Mouse (Mus musculus) neural tube, embryonic 15.5 days (tissue): ENCODE measurements around the gene Ribc2. TPM values are rescaled to one million over a fixed set of nuclear protein-coding genes. Genes with fewer than 3 reads are reported as not detected.

Experiments used
- ATAC-seq: fragments of 200-750 bp; cut with Nextera tagmentation; 2 replicates; pipeline ENCODE4 v1.8.0; 2017; ENCODE audit warnings: mild to moderate bottlenecking, moderate TSS enrichment, moderate library complexity; ENCODE audit not compliant: low FRiP score
- H3K27ac ChIP-seq: fragments of 300-500 bp; sonication (generic); replicated peaks from 2 replicates; pipeline ENCODE4 v1.5.1; 2015; ENCODE audit warnings: mild to moderate bottlenecking, inconsistent platforms
- H3K27me3 ChIP-seq: fragments of 300-500 bp; sonication (generic); replicated peaks from 2 replicates; pipeline ENCODE4 v1.6.1; 2015; ENCODE audit warnings: inconsistent platforms
- H3K36me3 ChIP-seq: fragments of 300-500 bp; sonication (generic); 2 replicates; pipeline ENCODE4 v1.6.1; 2015; ENCODE audit warnings: inconsistent platforms
- H3K4me1 ChIP-seq: fragments of 300-500 bp; sonication (generic); 2 replicates; pipeline ENCODE4 v1.6.1; 2015; ENCODE audit warnings: inconsistent platforms
- H3K4me2 ChIP-seq: fragments of 300-500 bp; sonication (generic); 2 replicates; pipeline ENCODE4 v1.6.1; 2015; ENCODE audit warnings: inconsistent platforms, mild to moderate bottlenecking, moderate library complexity
- H3K4me3 ChIP-seq: fragments of 300-500 bp; sonication (generic); replicated peaks from 2 replicates; pipeline ENCODE4 v1.5.1; 2015; ENCODE audit warnings: mild to moderate bottlenecking, inconsistent platforms
- H3K9ac ChIP-seq: fragments of 300-500 bp; sonication (generic); replicated peaks from 2 replicates; pipeline ENCODE4 v1.6.1; 2015; ENCODE audit warnings: mild to moderate bottlenecking, inconsistent platforms
- H3K9me3 ChIP-seq: fragments of 300-500 bp; sonication (generic); replicated peaks from 2 replicates; pipeline ENCODE4 v1.6.1; 2016; ENCODE audit warnings: inconsistent platforms
- WGBS: fragments of 180-500 bp; shearing (Covaris S2); methylation state at CpG from one replicate; pipeline ENCODE4 v1.1.7; 2015; ENCODE audit warnings: mixed read lengths; 5-methylcytosine and 5-hydroxymethylcytosine counted together
- polyA plus RNA-seq: library from polyadenylated mRNA; unstranded; fragments of >200 nt; fragmentation: Nextera tagmentation; extraction: Ambion mirVana; gene quantifications from 2 replicates; pipeline ENCODE4 v1.2.1, GENCODE M21; 2015

Gene Ribc2
- 0.68 and 0.84 TPM in 2 replicates for polyA plus RNA-seq

DNA sequence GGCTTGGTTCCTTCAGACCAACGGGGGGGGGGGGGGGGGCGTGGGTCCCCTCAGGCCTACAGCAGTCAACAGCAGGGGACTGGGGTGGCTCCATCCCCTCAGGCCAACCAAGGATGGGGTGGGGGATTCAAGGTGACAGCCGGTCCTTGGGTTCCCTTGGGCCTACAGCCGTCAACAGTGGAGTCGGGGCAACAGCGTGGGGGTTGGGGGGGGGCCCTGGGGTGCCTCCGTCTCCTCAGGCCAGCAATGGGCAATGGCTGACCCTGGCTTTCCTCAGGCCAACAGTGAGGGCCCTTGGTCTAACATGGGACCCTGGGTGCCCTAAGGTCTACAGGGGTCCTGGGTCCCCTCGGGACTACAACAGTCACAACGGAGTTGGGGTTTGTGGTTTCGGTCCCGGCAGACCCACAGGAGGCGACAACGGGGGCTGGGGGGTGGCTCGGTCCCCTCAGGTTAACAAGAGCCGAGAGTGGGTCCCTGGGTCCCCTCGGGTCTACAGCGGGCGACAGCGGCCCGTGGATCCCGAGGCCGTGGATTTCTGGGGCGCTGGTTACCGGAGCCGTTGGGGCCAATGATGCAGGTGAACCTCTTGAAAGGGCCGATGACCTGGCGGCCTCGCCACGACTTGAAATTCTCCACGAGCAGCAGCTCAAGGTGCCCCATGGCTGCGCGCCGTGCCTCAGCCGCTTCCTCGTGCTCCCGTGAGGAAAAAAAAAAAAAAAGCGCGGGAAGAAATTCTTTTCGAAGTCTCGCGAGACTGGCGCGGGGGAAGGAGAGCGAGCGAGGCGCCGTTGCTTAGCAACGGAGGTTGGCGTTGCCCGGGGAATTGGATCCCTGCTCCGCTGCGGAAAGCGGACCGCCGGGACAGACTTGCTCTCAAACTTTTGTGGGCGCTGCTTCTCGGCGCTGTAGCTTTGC, at the start of gene Ribc2, which contains the start of gene Smc1b:
Gene Ribc2 (plus strand): TSS at position 804 of the 918 bp plus-strand sequence.
Gene Smc1b (minus strand): TSS at position 690 of the 918 bp plus-strand sequence.
- Histone ChIP-seq H3K27me3 (no peaks in the 10 kb centered on the region; the same call in 1 of the 2 replicates), H3K36me3 (no peaks in the 10 kb centered on the region), H3K9me3 (no peaks in the 10 kb centered on the region), H3K4me1 (peaks cover 11% of the 10 kb centered on the region), H3K4me2 (peak within 1 kb of the TSS; percentile 86), H3K27ac (no peak within 1 kb of the TSS), H3K4me3 (peak within 1 kb of the TSS; percentile 46), H3K9ac (peak within 1 kb of the TSS; percentile 49)
- WGBS: 31% methylated on average over 55 of the region's 58 CpGs
- ATAC-seq: peak; percentile 76

DNA sequence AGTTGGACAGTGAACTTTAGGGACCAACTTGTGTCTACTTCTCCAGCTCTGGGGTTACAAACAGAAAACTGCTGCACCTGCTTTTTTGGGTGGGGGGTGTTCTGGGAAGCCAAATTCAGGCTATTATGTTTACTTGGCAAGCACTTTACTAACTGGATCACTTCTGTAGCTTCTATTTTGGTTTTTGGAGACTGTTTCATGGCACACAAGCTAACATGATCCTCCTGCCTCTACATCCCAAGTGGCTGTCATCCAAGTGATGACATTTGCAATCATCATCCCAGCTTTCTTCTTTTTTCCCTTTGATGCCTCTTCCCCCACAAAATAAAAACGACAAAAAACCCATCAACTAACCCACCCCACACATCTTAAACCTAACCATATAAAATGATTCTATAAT, 46.2 kb upstream of the Ribc2 start:
- WGBS: 74% methylated on average over 1 of the region's 1 CpGs
- H3K4me3 ChIP-seq: no peak overlapping the region
- no peaks in the 10 kb centered on the region for H3K9me3 ChIP-seq
- no peak overlapping the region for H3K9ac ChIP-seq
- H3K4me1 ChIP-seq: no peaks in the 10 kb centered on the region
- H3K27me3 ChIP-seq: no peaks in the 10 kb centered on the region
- H3K4me2 ChIP-seq: no peak overlapping the region
- no peak overlapping the region for H3K27ac ChIP-seq
- ATAC-seq: no peak
- no peaks in the 10 kb centered on the region for H3K36me3 ChIP-seq

DNA sequence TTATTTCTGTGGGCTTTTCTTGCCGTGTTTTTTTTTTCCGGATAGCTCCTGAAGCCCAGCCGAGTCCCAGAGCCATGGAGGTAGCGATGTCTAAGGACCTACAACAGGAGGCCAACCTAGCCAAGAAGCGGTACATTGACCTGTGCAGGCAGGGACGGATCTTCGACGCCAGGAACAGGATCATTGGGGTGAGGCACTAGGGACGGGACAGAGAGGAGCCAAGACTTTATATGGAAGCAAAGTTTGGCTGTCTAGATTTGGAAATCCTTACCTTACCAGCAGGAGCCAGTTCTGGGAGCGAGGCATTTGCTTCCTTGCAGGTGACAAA, 279 bp downstream of the Ribc2 start:
- WGBS: 22% methylated on average over 10 of the region's 10 CpGs
- Histone ChIP-seq H3K27ac (no peak overlapping the region), H3K36me3 (no peaks in the 10 kb centered on the region), H3K4me2 (peak overlapping the region; percentile 86), H3K4me1 (peaks cover 11% of the 10 kb centered on the region), H3K27me3 (no peaks in the 10 kb centered on the region; the same call in 1 of the 2 replicates), H3K4me3 (peak overlapping the region; percentile 46), H3K9me3 (no peaks in the 10 kb centered on the region), H3K9ac (peak overlapping the region; percentile 40; the same call in 1 of the 2 replicates)
- peak; percentile 11; the same call in 1 of the 2 replicates for ATAC-seq

DNA sequence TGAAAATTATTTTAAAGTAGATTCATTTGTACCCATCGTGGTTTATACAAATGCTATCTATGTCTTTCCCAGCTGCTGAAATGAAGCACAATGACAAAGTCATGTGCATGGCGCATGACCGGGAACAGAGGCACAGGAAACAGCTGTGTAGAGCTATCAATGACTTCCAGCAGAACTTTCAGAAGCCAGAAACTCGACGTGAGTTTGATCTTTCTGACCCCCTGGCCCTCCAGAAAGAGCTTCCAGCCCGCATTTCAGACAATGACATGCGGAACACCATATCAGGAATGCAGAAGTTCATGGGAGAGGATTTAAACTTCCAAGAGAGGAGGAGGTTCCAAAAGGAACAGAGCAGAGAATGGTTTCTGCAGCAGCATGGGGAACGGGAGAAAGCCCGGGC, 3.3 kb downstream of the Ribc2 start:
- WGBS: 60% methylated on average over 9 of the region's 9 CpGs

DNA sequence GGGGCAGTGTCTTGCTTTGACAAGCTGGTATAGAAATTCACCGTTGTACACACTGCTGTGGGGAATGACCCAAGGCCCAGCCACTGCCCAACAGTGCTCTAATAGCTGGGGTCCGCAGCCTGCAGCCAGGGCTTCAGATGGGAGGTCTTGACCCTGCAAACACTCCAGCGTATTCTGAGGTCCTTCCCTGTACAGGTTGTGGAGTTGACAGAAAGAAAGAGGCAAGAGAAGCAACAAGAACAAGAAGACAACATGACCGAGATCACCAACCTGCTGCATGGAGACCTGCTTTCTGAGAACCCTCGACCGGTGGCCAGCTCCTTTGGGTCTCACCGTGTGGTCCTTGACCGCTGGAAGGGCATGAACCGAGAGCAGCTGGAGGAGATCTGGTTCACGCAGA, 9.4 kb downstream of the Ribc2 start:
- Histone ChIP-seq H3K4me1 (no peaks in the 10 kb centered on the region), H3K36me3 (no peaks in the 10 kb centered on the region), H3K4me2 (no peak overlapping the region), H3K27me3 (no peaks in the 10 kb centered on the region), H3K9ac (no peak overlapping the region), H3K9me3 (no peaks in the 10 kb centered on the region), H3K27ac (no peak overlapping the region), H3K4me3 (no peak overlapping the region)
- no peak for ATAC-seq
- WGBS: 93% methylated on average over 10 of the region's 10 CpGs

More for the DNA sequence above, 3.3 kb downstream of the Ribc2 start:
- Histone ChIP-seq H3K9ac (no peak overlapping the region), H3K9me3 (no peaks in the 10 kb centered on the region), H3K4me3 (no peak overlapping the region), H3K27ac (no peak overlapping the region), H3K4me2 (no peak overlapping the region), H3K27me3 (no peaks in the 10 kb centered on the region; the same call in 1 of the 2 replicates), H3K36me3 (no peaks in the 10 kb centered on the region), H3K4me1 (peaks cover 11% of the 10 kb centered on the region)
- ATAC-seq: no peak

DNA sequence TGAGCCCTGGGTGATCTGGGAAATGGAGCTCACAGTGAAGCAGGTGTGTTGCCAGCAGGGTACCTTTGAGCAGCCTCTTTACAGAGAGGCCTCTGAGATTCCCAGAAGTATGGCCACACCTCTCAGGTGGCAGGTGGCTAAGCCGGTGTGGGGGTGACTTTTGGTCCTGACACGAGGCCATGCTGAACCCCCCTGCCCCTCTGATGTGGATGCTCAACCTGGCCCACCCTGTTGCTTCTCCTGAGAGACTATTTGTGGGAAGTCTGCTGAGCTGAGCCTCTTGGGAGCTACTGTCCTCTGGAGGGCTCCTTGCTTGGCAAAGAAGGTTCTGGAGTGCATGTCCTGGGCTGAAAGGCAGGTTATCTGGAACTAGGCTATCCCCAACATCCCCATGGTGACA, 10.6 kb downstream of the Ribc2 start:
- no peaks in the 10 kb centered on the region for H3K36me3 ChIP-seq
- no peaks in the 10 kb centered on the region for H3K4me1 ChIP-seq
- H3K9me3 ChIP-seq: no peaks in the 10 kb centered on the region
- no peak overlapping the region for H3K4me2 ChIP-seq
- no peak for ATAC-seq
- H3K27ac ChIP-seq: no peak overlapping the region
- H3K9ac ChIP-seq: no peak overlapping the region
- WGBS: 78% methylated on average over 2 of the region's 2 CpGs
- no peaks in the 10 kb centered on the region for H3K27me3 ChIP-seq
- no peak overlapping the region for H3K4me3 ChIP-seq

DNA sequence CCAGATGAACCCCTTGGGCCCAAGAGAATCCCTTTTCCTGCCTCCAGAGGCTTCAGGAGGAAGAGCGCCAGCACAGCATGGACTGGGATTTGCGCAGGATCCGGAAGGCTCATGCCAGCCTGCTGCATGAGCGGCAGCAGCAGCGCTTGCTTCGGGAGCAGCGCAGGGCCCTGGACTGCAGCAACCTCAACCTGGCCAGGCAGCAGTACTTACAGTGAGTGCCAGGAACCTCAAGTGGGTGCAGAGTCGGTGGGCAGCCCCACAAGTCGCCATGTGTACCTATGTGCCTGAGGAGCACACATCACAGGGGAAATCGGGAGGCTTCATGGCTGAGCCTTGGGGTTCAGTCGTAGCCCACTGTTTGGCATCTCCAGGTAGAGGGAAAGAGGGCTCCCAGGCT, 11.3 kb downstream of the Ribc2 start:
- no peaks in the 10 kb centered on the region for H3K36me3 ChIP-seq
- no peak for ATAC-seq
- H3K4me3 ChIP-seq: no peak overlapping the region
- no peak overlapping the region for H3K9ac ChIP-seq
- no peak overlapping the region for H3K27ac ChIP-seq
- H3K9me3 ChIP-seq: no peaks in the 10 kb centered on the region
- no peaks in the 10 kb centered on the region for H3K4me1 ChIP-seq
- 92% methylated on average over 11 of the region's 11 CpGs for WGBS
- no peak overlapping the region for H3K4me2 ChIP-seq
- no peaks in the 10 kb centered on the region for H3K27me3 ChIP-seq

DNA sequence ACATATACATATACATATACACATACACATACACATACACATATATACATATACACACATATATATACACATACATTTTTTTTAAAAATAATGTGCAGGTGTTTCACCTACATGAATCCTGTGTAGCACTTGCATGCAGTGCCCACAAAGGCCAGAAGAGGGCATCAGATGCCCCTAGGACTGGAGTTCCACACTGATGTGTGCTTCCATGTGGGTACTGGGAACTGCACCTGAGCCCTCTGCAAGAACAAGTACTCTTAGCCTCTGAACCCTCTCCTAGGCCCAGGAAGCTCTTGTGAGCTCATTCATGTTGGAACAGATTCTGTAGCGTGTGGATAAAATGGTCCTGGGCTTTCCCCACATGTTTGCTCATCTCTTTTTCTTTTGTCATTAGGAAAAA, 11.9 kb downstream of the Ribc2 start:
- ATAC-seq: no peak
- Histone ChIP-seq H3K27me3 (no peaks in the 10 kb centered on the region), H3K9ac (no peak overlapping the region), H3K4me2 (no peak overlapping the region), H3K36me3 (no peaks in the 10 kb centered on the region), H3K27ac (no peak overlapping the region), H3K4me1 (no peaks in the 10 kb centered on the region), H3K4me3 (no peak overlapping the region), H3K9me3 (no peaks in the 10 kb centered on the region)
- 93% methylated on average over 1 of the region's 1 CpGs for WGBS

DNA sequence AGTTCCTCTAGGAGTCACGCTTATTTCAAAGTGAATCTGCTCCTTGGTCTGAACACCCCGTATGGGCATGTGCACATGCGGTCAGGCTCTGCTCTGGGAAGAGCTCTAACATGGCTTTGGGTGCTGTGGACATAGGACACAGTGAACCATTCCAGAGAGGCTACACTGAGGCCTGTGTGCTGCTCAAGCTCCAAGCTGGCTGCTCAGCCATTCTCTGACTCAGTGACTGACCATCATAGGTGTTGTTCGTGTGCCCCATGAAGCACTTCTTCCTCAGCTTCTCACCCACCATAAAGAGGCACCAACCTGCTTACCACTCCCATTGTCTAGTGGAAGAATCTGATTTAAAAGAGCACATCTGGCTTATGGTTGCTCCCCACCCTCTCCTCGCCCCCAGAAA, 12.4 kb downstream of the Ribc2 start:
- Histone ChIP-seq H3K27ac (no peak overlapping the region), H3K4me2 (no peak overlapping the region), H3K9me3 (no peaks in the 10 kb centered on the region), H3K4me1 (no peaks in the 10 kb centered on the region), H3K9ac (no peak overlapping the region), H3K4me3 (no peak overlapping the region), H3K36me3 (no peaks in the 10 kb centered on the region), H3K27me3 (no peaks in the 10 kb centered on the region)
- 95% methylated on average over 5 of the region's 5 CpGs for WGBS
- no peak for ATAC-seq

DNA sequence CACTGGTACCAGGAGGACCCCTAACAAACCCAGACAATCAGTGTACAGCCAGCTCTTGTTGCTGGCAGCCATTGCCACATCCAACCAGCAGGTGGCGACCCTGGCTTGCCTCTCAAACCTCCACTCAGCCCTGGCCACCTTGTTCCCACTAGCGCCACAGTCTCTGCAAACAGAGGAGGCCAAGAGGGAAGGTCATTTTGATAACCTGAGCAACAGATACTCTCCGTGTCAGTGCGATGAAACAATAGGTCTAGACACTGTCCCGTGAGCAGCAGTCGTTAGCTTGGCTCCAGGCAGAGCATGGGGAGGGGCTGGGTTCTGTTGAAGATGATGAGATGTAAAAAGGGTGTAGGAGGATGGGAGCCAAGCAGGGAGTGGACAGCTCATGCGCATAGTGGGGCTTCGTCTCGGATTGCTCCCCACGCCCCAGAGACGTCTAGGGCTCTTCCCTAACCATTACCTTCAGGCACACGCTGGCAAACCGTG, 19.6 kb downstream of the Ribc2 start:
- 27% methylated on average over 13 of the region's 13 CpGs for WGBS

DNA sequence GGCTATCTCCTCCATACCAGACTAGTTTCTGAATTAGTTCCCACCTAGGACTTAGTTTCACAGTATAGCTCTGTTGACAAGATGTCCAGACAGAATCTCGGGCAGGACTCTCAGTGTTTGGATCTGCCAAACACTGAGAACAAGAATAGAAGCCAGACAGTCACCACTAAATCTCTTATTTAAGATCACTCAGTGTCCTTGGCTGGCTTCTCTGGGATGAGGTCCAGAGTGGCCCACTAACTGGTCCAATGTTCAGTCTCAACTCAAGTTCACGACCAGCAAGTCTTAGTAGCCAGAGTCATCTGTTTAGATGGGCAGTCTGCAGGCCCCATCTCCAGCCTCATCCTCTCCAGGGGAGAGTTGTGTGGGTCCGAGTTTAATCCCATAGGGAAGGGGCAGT, 20.7 kb downstream of the Ribc2 start:
- no peaks in the 10 kb centered on the region for H3K9me3 ChIP-seq
- no peak for ATAC-seq
- 82% methylated on average over 3 of the region's 3 CpGs for WGBS
- H3K36me3 ChIP-seq: no peaks in the 10 kb centered on the region
- H3K27ac ChIP-seq: no peak overlapping the region
- H3K4me2 ChIP-seq: no peak overlapping the region
- H3K4me1 ChIP-seq: peaks cover 3% of the 10 kb centered on the region; the same call in 1 of the 2 replicates
- H3K4me3 ChIP-seq: no peak overlapping the region
- no peak overlapping the region for H3K9ac ChIP-seq
- no peaks in the 10 kb centered on the region; the same call in 1 of the 2 replicates for H3K27me3 ChIP-seq

More for the DNA sequence above, 19.6 kb downstream of the Ribc2 start:
- Histone ChIP-seq H3K36me3 (no peaks in the 10 kb centered on the region), H3K4me1 (peaks cover 1% of the 10 kb centered on the region; the same call in 1 of the 2 replicates), H3K4me3 (no peak overlapping the region), H3K4me2 (0 out of 2 replicates have a peak overlapping the region, but pooled peaks have one; percentile 13), H3K27ac (no peak overlapping the region), H3K9ac (no peak overlapping the region), H3K9me3 (no peaks in the 10 kb centered on the region), H3K27me3 (no peaks in the 10 kb centered on the region; the same call in 1 of the 2 replicates)
- ATAC-seq: peak; percentile 47; the same call in 1 of the 2 replicates

DNA sequence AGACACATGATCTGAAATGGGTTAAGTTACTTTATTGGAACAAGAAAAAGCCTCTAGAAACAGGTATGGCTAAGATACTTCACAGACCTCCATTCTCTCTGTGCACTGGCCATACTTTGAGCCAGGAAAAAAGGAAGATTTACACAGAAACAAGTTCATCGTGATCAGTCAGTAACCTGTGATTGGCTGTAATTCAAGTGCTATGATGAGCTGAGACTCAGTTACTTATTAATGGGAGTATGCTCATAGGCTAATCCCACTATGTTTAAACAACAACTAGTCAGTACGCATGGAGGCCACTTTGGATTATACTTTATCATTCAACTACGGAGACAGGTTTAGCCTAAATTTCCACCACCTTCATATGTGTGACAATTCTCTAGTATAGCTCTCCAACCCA, 22.2 kb downstream of the Ribc2 start:
- H3K9ac ChIP-seq: no peak overlapping the region
- no peak overlapping the region for H3K4me2 ChIP-seq
- H3K4me1 ChIP-seq: peaks cover 3% of the 10 kb centered on the region; the same call in 1 of the 2 replicates
- no peaks in the 10 kb centered on the region for H3K9me3 ChIP-seq
- H3K27ac ChIP-seq: no peak overlapping the region
- 91% methylated on average over 3 of the region's 3 CpGs for WGBS
- H3K4me3 ChIP-seq: no peak overlapping the region
- H3K36me3 ChIP-seq: no peaks in the 10 kb centered on the region
- H3K27me3 ChIP-seq: no peaks in the 10 kb centered on the region; the same call in 1 of the 2 replicates
- ATAC-seq: no peak
